Mouse (Mus musculus): Measurements from ENCODE around the gene C1qtnf6.

The C1qtnf6 gene

DNA sequence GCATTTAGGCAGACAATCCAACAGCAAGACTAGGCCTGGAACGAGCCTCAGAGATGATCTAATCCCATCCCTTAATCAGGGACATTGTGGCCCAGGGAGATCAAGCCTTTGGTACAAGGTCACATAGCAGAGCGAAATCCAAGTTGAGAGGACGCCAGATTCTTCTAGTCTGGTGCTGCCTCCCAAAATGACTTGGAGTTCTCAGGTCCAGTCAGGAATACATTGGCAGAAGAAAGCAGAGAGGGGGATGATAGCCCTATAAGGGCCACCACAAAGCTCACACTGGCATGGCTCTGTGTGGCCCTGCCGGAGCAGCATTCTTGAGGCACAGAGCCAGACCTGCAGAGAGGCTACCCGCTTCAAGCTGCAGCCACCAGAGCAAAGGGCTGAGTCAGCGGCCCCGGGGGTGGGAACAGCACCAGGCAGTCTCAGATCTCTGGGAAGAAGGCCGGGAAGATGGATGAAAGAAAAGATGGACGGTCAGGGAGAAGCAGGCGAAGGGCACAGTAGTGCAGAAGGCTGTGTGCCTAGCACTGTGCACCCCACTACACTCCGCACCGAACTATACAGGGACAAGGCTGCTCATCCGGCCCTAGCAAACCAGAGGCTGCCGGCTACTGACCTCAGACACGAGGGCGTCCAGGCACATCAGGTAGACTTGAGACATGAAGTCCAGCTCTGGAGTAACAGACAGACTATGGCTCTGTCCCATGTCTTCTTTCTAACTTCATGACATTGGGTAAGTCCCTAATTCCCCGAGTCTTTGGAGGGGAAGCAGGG is at the start of gene C1qtnf6:
C1qtnf6 (minus strand) TSS at position 746 of the 780 bp plus-strand sequence.
- no peak for DNase-seq (ENCODE audit: low spot score in 2 of 2)

DNA sequence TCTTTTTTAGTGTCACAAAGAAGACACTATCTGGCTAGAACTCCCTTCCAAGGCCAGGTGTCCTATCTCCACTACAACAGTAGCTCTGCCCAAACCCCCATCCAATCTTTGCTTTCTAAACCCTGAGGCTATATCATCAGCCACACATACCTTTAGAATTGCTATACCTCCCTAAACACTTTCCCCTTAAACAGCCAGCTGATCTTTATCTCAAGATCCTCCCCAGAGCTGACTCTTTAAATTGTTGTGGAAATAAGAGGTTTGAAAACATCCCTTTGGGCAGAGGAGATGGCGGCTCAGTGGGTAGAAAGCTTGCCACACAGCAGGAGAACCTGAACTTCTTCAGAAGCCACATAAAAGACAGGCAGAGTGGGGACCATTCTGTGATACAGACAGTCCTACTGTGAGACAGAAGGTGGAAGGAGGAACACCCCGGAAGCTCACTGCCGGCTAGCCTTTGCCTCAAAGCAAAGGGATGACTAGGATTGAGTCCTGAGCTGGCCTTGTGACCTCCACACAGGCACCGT is 45.1 kb upstream of the C1qtnf6 start:
- no peak for DNase-seq (ENCODE audit: low spot score in 2 of 2)

DNA sequence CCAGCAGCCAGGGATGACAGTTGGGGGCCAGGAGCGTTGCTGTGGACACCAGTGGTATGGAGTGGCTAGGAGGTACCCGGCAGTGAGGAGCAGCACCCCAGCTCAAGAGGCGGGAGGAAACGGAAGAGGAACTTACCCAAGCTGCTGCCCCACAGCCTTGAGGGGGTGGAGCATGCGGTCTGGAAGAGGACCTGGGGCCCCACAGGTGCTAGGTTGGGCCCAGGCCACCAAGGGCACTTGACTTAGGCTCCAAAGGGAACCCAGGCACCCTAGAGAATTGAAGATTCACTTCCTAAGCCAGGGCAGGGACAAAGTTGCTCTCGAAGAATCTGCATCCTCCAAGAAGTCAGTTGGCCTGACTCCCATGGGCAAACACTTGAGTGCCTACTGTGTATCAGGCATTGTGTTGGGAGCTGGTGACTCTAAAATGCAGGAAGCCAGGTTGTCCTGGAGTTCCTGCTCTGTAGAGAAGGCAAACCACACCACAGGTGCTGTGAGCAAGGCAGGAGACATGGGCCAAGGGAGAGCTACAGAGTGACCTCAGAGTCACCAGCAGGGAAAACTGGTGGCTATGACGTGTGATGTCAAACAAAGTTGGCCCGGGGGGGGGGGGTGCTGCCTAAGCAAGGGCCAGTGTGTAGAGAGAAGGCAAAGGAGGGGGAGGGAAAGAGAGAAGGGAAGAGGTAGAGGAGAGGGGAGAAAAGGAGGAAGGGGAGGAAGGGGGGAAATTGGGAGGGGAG is 41.6 kb upstream of the C1qtnf6 start, which contains the start of gene Rac2:
Rac2 (minus strand) TSS at position 126 of the 740 bp plus-strand sequence.
- DNase-seq (ENCODE audit: low spot score in 2 of 2), result no peak

DNA sequence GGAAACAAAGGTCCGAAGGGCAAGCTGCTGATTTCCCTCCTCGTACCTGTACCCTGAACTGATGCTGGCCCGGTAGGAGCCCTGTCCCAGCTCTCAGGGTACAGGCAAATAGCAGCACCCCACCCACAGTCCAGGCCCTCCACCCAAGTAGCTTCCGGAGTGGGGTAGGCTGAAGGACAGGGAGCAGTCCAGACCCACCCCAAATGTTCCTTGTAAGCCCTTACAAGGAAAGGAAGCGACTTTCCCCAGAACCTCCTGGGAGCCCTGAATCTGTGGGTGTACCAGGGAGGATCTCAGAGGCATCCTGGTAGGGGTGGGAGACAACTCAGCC is 41.0 kb upstream of the C1qtnf6 start:
- DNase-seq (ENCODE audit: low spot score in 2 of 2), result no peak

DNA sequence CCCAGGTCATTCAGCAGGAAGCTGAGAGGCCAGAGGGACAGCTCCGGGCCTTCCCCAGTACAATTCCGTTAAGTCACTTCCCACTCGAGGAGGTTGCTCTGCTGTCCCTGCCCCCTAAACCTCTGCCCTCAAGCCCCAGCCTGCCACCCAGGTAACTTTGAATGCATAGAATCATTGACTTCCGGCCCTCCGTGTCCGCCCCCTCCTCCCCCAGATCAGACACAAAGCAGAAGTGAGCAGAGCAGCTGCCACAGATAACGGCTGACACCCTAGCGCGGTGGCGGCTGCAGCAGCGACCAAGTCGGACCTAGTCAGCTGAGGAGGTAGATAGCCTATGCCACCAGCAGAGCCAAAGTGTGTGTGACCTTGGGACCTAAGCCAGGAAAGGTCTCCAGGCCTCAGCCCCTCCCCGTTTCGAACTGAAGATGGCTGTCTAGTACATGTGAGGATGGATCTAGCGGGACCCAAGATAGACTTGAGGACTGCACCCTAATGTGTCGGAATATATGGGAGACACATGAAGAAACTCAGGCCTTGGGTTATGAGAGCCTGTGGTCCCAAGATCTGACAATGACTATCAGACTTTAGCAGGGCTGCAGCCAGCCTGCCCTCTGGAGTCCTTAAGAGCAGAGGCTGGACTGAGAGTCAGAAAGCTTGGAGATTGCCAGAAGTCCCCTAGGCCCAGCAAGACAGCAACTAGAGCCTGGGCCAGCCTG is 40.5 kb upstream of the C1qtnf6 start:
- DNase-seq (ENCODE audit: low spot score in 2 of 2), result no peak

DNA sequence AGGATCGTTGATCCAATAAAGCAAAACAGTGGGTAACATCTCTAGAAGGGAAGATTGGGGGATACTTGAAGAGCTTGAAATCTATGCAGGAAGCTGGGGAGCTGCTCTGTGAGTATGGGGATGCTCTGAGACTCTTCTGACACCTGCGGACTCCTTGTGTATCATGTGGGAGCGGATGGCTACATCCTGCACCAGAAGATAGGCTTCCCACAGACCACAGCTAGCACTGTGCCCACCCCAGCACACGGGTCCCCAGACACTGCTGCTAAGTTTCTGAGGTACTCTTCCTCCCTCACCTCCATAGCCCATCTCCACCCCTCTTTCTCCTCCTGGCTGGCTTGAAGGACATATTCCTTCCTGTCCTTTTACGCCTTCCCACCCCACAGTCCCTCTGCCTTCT is 39.0 kb upstream of the C1qtnf6 start:
- DNase-seq (ENCODE audit: low spot score in 2 of 2), result no peak

DNA sequence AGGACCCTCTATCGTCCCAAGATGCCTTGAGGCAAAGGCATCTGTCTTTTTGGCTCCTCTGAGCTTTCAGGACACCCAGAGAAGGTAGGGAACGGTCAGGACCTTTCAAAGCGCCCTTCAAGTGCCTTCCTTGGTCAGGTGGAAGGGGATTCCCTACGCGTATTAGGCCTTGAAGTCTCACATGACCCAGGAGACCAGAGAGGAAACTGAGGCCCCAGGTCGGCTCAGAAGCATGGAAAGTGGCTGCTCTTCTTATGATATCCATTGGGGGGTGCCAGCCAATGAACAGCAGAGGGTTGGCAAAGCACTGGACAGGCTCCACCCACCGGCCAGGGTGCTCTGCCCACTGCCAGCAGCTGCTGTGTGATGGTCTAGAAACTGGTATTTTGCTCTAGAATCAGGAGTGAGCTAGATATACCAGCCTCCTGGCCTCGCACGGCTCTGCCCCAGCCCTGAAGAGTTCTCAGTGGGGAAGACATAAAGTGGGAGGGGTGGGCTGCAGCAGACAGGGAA is 36.4 kb upstream of the C1qtnf6 start:
- DNase-seq (ENCODE audit: low spot score in 2 of 2), result no peak

DNA sequence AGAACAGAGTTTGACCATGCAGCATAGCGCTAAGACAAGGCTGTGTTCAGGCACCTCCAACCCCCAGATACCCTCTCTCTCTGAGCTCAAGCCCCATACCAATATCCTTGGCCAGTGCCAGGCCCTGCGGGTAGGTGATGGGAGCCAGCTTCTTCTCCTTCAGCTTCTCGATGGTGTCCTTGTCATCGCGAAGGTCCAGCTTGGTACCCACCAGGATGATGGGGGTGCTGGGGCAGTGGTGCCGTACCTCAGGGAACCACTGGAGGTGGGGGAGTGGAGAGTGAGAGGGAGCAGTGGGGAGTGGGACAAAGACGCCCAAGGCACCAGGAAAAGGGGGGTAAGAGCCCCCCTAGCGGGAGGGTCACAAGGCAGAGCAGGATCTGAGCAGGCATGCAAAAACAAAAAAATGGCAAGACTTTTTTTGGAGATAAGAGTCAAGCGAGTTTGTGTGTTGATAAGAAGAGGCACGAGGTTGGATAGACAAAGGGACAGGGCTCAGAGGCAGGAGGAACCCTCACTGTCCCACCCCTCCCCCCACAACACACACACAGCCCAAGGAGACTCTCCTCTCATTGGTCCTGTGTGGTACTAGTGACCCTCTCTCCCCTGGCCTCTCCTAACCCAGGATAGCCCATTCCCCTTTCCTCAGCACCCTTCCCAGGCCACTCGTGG is 33.7 kb upstream of the C1qtnf6 start:
- DNase-seq (ENCODE audit: low spot score in 2 of 2), result no peak

DNA sequence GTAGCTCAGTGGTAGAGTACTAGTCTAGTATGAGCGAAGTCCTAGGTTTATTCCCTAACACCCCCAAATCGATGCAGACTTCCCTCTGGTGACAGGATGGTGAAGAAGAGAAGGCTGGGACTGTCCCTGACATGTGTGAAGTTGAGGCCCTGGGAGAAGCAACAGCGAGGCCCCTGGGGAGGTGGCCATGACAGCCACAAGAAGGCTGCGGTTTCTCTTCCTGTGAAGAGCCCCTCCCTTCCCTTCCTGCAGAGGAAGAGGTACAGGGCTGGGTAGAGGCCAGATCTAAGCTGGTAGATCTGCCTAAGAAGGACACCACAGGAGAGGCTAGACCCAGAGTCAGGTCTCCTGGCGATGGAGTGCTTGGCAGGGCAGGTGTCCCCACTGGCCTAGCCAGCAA is 32.7 kb upstream of the C1qtnf6 start:
- DNase-seq (ENCODE audit: low spot score in 2 of 2), result no peak

DNA sequence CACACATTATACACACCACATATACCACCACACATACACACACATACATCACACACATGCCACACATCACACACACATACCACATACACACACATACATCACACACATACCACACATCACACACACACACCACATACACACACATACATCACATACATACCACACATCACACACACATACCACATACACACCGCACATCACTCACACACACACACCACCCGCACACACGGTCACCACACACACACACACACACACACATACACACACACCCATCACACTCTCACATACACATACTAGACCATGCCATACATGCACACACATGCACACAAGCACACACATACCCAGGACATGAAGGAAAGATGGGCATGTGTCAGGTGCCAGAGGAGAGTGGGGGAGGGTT is 32.1 kb upstream of the C1qtnf6 start:
- DNase-seq (ENCODE audit: low spot score in 2 of 2), result no peak

DNA sequence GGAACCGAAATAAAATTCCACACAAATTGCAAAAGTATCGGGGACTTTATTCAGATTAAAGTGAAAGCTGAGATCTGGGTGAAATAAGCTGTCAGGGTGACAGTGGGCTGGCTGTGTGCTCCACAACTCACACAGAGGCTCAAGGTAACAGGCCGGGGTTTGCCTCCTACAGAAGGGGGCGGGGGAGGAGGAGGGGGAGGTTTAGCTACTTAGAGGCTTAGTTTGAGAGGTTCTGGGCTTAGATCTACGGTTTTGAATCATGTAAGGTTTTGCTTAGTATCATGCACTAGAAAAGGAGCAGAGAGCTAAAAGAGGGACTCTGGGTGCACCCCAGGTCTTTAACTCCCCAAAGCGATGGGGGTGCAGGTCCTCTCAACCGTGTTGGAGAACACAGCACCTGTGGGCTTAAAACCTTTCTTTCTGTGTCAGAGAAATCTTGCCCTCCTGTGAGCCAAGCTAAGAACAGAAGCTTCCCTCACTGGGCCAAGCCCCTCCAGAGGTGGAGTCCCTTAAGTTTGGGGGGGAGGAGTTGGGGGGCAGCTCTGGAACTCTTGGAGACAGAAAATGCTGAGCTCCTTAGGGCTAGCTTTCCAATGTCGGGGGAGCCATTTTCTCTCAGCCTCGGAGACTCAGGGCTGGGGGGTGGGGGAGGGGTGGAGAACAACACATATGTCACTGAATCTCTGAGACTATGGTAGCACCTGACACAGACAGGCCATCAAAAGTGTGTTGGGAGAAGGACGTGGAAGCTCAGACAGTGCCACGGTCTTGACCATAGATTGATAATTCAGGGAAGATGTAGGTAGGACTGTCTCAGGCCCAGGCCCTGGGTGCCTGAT is 28.1 kb upstream of the C1qtnf6 start:
- DNase-seq (ENCODE audit: low spot score in 2 of 2), result no peak

DNA sequence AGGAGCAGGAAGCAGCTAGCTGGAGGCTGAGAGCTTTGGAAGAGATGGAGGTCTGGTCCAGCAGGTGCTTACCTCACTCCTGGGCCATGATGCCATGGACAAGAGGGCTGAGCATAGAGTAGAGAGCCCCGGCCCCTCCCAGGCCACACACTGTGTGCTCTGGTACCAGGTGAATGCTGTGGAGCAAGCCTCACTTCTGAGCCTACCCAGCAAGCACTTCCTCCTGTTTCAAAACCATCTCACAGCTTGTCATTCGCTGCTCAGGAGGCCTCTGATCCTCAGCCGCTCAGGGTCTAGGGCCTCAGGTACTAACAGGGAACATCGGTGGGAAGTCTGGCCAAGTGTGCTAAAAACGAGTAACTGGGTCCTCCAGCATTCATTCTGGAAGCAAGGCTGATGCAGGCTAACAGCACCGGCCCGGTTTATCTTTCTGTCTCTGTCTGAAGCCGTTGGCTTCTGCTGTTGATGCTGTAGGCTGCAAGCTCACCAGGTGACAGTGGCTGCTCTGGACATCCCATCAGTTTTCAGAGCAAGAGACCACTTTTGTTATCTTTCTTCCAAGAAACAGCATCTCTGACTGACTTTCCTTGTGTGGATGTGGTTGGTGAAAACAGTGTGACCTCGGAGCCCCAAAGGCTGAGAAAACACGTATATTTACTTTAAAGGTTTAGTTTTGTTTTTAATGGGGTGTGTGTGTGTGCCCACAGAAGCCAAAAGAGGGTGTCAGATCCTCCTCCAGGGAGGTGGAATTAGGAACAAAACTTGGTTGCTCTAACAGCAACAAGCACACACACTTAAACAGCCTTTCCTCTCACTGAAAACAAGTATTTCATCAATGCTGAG is 26.7 kb upstream of the C1qtnf6 start:
- DNase-seq (ENCODE audit: low spot score in 2 of 2), result no peak

DNA sequence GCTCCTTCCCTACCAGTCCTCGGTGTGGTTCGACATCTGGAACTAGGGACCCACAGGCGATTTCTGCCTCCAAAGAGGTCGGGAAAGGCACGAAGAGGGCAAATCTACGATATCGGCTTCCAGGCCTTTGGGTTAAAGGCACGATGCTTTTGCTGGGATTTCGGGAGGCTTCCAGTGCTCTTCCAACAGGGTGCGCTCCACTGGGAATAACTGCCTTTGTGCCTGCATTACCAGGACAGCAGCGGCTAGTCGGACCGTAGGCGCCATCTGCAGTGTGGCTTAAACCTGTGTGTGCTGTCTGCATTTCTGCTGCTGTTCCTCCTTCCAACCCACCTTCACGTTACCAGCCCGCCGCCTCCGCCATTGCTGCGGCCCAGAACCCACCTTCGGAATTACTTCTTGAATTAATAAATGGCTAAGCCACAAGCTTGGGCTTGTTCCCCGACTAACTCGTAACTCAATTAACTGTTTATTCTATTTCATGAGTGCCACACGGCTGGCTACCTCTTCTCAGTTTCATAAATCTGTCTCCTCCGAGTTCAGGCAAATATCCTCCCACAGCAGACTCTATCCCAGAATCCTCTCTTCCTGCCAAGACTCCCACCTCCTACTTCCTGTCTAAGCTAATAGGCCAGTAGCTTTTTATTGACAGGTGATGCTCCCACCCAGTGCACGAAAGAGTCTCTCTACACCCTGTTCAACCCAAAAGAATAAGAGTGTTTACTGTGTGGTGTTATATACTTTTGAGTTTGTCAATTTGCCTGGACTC is 23.5 kb upstream of the C1qtnf6 start:
- DNase-seq (ENCODE audit: low spot score in 2 of 2), result no peak

DNA sequence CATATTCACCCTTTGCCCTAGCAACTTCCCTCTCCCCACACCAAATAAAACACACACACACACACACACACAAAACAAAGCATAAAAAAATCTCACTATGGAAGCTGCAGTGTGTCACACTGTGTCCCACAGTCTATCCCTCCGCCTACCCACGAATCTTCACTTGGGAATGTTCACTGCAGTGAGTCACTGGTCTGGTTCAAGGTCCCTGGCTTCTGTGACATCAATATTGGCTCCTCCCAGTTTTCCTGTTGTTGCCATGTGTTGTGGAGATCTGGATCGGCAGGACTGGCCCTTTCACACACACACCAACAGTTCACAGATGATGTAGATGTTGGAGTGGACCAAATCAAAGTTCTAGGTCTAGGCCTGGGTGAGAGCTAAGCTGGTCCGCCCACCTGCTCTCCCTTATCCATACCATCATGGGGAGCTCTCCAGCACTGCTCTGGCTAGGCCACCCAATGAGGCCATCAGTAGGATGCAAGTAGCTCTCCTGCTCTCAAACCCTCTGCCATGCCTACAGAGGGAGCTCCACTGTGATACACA is 18.0 kb upstream of the C1qtnf6 start:
- no peak for DNase-seq (ENCODE audit: low spot score in 2 of 2)

DNA sequence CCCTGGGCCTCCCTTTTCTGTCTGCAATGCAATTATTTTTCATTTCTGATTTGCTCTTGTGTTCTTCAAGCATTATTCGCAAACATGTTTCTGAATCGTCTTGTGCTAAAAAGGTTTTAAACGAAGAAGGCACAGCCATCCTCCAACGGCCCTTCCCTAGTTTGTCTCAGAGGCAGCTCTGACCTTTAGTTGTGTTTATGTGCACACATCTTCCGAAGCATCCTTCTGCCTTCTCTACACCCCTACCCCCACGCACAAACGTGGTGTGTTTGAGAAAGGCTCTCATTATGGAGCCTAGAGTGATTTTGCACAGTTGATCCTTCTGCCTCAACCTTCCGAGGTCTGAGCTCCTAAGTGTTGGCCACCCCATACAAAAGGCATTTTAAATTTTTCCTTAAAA is 17.5 kb upstream of the C1qtnf6 start:
- no peak for DNase-seq (ENCODE audit: low spot score in 2 of 2)

DNA sequence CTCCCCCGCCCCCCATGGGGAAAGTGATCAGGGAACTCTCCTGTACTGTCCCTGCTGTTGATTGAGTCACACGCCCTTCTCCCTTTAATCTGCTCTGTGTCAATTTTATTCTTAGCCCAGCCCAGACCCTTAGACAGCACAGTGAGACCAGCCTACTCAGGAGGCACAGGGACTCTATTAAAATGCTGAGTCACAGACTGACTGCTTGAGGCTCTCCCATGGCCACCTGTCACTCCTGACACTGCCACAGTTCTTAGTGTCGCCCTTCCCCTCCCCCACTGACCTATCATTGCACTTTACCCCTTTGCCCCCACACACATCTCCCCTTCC is 17.1 kb upstream of the C1qtnf6 start:
- no peak for DNase-seq (ENCODE audit: low spot score in 2 of 2)

DNA sequence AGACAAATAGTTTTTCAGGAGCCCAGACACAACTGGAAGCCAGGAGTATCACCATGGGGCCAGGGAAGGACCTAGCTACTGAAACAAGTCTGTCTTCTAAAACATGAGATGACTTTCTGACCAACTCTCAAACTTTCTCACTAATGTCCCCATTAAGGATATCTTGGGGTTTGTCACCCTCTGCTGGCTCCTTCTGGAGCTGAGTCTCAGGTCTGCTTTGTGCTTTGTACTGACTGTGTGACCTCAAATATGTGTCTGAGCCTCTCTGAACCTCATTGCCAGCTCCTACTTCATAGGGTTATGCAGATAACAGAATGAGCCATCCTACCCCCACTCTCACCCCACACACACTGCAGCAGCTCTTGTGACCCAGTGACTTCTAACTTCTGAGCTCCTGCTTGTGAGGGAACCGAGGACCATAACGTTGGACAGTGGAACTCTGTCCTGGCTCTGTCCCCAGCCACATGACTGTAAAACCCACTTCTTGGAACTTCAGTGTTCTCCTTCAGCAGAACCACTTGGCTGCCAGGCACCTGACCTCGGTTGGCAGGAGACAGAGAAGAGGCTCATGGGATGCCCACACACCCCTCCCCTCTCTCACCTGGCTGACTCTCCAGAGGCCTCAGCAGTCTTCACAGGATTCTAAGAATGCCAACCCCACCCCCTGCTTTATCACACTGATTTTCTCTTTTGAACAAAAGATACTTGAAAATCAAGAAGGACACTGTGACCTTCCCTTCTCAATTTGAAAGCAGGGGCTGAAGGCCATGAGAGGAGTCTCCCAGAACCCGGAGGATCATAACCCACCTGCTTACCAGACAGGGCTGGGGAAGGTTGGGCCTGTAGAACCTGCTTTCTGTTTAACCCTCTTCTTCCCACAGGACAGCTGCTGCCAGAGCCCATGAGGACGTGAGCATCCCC is 16.5 kb upstream of the C1qtnf6 start:
- DNase-seq (ENCODE audit: low spot score in 2 of 2), result no peak

DNA sequence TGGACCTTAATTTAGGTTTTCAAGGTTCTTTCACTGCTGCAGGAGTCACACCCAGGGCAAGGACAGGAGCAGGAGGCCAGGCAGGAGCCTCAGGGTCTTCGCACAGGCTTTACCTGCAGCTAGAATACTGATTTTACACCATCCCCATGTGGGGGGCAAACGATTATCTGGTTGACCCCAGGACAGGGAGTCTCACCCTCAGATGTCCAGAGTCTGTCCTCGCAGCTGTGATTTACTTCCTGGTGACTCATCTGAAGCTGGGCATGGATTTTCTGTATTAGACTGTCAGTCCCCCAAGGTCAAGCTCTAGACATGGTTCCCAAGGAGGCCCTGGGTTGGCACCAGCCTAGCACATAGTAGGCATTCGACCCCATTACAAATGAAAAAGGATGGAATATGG is 14.8 kb upstream of the C1qtnf6 start:
- no peak for DNase-seq (ENCODE audit: low spot score in 2 of 2)
